Mouse (Mus musculus): Measurements from ENCODE around the gene Mrpl16.

DNA sequence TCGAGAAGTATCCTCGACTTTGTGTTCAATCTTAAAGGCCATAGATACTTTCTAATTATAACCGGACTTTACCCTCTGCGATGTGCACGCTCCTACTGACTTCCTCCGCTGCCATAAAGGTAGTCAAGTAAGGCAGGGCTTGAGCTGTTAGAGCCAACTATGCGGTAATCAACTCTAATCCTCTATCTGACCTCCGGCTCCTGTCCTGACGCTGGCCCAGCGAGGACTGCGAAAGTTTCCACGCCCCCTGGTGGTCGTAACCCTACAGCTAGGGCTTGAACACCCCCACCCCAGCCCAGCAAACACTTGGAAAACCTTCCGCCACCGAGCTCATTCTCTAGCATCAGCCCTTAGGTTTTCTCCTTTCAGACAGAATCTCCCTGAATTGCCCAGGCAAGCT is 49.6 kb downstream of the Mrpl16 start:
- TF ChIP-seq CTCF (IDR thresholded peaks at IDR 0.05; ENCODE audit: control insufficient read depth, insufficient read depth, insufficient replicate concordance, low read depth, low read length), result peak; percentile 50; the same call in 1 of the 2 replicates
- no peak for TF ChIP-seq POLR2A (IDR thresholded peaks at IDR 0.05; ENCODE audit: control insufficient read depth, low read depth, low read length)
